Mouse (Mus musculus) B cell, adult 2 months (primary cell): Measurements from ENCODE around the gene Fam83g.
"Not testable (repeated sequence)": the region's sequence is repeated elsewhere in the genome, so short reads cannot be mapped to it uniquely, and the experiment has no call there.

Experiments used
- DNase-seq, 2 experiments: peaks; one replicate each; pipeline ENCODE4 v3.0.0; 2022

The Fam83g gene

DNA sequence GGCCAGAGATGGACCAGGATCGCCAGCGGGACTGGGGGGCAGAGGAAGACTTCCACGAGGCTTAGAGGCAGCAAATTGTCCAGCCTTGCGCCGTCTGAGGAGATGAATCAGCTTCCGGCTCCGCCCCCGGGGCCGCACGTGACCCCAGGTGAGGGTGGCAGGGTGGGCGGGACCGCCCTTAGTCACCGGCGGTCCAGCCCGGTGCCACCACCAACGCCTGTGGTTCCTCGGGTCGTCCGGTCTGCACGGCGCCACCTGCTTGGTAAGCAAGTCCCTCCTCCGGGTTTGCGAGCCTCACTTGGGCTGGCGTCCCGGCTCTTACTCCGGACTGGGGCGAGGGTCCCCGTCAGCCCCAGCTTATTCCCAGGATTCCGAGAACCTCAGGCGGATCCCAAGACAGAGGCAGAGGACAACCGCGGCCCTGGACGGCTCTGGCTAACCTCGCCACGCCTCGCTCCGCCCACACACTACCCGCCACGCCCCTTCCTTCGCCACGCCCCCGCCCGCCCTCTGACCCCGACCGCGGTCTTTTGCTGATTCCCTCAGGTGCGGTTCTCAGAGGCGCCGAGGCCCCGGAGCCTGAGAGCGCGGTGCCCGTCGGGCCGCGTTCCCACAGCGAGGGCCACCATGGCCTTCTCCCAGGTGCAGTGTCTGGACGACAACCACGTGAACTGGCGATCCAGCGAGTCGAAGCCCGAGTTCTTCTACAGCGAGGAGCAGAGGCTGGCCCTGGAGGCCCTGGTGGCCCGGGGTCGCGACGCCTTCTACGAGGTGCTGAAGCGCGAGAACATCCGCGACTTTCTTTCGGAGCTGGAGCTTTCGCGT lies at the start of gene Fam83g:
Gene Fam83g (plus strand): TSS at position 185 of the 825 bp plus-strand sequence.
- peak; percentile 89 to 93 for DNase-seq

DNA sequence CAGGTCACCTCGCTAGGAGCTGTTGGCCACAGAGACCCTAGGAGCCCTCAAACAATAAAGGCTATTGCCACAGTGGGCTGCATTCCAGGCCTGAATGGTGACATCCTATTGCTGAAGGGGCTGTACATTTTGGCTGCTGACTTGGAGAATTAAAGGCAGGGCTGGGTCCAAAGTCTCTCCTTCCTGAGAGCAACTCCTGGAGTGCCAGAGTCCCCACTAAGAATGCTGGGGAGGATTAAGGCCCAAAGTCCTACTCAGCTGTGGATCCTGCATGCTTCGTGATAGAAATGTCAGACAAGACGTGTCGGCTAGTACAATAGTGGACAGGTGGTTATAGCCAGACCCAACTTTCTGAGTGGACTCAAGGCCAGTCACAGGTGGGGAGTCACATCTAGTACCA lies 47.6 kb upstream of the Fam83g start:
- DNase-seq: not testable (repeated sequence)

DNA sequence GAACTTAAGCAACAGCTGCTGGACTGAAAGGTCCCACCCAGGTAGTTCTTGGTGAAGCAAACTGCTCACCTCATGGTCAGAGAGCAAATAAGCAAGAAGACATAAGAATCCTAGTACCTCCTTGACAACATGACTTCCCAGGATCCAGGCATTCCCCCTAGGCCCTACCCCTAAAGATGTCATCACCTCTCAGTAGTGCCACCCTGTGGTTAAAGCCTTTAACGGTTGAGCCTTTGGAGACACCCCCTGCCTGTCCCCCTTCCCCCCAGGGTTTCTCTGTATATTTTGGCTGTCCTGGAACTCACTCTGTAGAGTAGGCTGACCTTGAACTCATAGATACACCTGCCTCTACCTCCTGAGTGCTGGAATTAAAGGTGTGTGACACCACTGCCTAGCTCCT lies 46.5 kb upstream of the Fam83g start:
- peak in 1 of 2 experiments; percentile 24 for DNase-seq

DNA sequence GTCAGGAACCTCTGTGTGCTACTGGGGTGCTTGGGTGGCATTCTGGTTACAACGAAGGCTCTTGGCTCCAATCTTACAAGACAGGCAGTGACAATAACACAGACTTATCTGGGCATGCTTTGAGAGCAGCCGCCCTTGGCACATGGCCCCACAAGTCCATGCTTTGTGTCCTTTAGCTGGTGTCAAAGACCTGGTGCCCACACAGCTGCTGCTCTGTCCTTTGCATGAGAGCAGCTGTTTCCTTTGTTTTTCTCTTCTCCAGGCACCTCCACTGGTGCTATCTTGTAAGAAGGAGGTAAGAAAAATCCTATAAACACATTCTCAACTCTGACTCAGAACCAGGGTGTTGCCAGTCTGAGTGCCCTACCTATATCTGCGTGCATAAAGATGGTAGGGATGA lies 46.0 kb upstream of the Fam83g start:
- DNase-seq: no peak

DNA sequence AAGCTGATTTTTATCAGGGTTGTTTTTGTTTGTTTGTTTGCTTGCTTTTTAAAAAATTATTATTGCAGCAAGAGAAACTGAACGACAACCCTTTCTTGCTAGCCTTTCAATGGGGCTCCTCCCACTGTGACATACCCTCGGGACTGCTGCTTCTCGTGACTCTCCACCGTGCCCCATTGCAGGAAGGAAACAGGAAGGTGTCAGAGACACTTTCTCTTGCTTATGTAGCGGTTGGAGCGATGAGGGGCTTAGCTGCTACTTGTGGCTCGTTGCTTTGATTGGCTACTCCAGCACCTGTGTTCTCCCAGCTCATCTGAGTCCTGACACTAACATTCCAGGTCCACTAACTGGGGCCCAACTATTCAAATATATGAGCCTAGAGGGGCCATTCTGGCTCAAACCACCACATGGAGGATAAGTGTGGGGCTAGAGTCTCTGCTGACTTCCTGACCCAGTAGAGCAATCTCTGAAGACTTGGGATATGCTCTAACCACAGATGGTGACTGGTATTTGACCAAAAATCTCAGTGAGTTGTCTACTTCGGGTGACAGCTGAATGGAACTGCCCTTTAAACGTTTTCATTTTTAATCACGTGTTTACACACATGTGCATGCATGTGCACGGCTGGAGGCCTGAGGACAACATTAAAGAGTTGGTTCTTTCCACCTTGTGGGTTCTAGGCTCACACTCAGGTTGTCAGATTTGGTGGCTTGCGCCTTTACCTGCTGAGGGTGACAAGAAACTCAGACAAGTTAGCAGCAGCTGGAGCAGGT lies 44.9 kb upstream of the Fam83g start:
- peak; percentile 84 to 90 for DNase-seq

DNA sequence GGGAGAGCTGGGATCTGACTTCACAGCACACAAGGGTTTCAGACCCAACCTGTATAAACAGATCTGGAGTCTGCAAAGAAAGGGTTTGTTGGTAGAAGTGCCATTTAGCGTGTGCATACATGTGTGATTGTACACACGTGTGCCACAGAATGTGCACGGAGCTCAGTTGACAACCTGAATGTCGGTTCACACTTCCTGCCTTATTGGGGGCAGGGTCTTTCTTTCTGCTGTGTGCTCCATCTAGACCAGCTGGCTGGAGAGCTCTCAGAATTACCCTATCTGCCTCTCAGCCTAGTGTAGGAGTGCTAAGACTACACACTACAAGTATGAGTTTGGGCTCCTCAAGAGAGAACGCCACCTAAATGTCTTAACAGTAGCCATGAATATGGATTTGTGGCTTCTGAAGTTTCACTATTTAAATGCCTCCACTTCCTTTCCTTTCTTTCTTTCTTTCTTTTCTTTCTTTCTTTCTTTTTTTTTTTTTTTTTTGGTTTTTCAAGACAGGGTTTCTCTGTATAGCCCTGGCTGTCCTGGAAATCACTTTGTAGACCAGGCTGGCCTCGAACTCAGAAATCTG lies 44.2 kb upstream of the Fam83g start:
- DNase-seq: no peak

DNA sequence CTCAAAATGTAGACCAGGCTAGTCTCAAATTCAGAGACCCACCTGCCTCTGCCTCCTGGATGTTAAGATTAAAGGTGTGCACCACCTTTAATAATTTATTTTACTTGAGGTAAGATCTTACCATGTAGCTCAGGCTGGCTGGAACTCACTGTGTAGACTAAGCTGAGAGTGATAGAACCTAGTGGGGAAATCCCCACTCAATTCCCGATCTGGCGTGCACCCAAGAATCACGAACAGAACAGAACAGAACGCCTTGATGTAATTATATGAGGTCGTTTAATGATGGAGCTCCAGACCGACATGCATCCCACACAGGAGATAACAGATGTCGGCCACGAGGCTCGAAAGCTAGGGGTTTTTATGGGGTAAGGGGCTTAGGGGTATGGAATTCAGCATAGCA lies 43.3 kb upstream of the Fam83g start:
- not testable (repeated sequence) for DNase-seq

DNA sequence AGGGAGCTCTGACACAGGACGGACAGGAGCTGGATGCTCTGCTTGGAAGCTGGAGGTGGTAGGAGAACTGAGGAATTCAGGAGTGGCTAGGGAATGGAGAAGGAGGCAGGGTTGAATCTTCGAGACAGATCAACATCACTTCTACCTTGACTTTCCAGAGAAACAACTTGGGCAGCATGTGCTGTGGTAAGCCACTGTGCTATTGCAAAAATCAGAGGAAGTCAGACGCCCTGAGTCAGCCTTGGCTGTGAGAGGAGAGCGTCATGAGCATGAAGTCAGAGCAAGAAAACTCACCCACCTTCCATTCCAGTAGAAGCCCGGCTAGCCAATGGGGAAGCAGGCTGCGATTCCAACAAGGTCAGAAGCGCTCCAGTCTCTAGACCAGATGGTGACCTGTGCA lies 41.8 kb upstream of the Fam83g start:
- DNase-seq: no peak

DNA sequence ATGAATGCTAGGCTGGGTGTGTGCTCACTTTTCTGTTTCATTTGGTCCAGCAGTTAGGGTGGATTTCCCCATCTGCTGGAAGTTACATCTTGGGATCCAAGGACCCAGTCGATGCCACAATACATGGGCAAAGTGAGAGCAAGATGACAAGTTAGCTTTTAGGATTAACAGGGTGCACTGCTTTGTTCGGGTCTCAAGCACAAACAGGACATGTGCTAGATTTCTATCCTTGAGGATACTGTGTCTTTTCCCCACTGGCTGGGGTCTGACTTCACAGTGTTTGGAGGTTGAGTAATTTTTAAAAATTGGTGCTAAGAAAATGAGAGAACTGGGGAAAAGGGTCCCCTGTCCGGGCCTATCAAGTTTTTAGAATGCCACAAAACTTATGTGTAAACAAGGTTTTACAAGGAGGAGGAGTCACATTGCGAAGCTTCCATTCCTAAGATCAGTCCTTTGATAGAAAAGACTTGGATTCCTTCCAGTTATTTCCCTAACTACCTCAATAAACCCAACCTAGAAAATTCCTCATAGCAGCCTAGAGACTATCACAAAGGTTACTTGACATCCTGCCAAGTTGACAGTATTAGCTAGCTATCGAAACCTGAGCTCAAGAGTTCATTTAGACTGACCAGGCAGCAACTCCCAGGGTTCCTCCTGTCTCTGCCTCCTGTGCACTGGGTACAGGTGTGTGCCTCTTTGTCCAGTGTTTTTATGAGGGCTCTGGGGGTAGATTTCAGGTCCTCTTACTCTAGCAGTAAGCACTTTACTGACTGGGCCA lies 40.5 kb upstream of the Fam83g start:
- no peak for DNase-seq

DNA sequence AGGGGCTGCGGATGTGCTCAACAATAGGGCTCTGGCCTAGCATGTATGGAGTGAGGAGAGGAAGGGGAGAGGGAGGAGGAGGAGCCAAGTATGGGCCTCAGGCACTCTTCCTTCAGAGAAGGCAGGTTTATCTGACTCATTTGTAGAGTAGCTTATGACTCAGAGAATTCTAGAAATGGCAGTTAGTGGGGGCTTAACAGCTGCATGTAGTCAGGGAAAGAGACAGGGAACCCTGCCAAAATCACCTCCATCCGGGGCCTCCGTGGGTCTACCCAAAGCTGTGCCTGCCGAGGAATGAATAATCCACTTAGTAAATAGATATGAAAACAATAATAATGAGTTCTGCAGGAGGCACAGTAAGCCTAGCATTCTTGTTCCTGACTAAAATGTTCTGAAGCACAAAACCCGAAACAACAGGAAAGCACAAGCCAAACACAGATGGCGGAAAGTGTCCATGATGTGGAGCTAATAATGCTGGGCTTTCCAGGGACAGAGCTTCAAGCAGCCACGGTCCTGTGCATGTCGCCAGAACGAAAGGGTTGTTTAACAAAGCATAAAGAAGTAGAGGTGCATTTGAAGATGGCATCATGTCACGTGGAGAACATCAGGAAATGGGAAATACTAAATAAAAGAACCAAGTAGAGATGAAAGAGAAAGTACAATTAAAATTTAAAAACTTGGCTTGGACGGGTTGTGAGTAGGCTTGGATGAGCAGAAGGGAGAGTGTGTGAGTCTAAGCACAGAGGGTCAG lies 39.1 kb upstream of the Fam83g start:
- DNase-seq: no peak

DNA sequence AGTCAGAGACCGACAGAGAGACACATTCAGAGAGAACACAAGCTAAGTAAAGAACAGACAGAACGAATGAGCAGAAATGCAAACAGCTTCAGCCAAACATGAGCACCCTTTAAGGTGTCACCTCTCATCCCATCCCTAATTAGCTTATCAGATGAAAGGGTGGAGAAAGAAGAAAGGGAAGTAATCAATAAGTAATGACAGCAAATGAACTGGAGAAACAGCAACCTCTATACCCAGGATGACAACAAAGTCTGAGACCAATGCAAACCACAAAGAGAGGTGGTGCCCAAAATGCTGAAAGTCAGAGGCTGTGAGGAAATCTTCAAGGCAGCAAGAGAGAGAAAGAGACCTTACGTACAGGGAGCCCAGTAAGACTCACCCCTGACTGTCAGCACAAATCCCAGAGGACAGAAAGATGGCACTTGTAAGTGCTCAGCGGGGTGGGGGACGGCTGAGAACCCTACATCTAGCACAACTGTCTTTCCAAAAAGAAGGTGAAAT lies 38.5 kb upstream of the Fam83g start:
- DNase-seq: no peak

DNA sequence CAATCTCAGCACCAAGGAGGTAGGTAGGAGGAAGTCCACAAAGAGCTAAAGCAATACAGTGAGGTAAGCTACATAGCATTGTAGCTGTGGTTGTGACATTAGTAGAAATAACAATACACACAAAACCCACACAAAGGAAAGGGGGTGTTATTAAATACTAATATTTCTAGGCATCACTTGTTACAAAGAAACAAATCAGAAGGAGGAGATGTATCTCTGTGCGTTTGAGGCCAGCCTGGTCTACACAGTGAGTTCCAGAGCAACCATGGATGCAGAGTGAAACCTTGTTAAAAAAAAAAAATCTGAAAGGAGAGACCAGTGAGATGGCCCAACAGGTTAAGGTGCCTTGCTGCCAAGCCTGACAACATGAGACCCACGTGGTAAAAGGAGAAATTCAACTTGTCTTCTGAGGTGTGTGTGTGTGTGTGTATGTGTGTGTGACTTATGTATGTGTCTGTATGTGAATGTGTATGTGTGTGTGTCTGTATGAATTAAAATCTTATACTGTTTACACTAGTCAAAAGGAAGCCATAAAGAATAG lies 37.3 kb upstream of the Fam83g start:
- no peak for DNase-seq

DNA sequence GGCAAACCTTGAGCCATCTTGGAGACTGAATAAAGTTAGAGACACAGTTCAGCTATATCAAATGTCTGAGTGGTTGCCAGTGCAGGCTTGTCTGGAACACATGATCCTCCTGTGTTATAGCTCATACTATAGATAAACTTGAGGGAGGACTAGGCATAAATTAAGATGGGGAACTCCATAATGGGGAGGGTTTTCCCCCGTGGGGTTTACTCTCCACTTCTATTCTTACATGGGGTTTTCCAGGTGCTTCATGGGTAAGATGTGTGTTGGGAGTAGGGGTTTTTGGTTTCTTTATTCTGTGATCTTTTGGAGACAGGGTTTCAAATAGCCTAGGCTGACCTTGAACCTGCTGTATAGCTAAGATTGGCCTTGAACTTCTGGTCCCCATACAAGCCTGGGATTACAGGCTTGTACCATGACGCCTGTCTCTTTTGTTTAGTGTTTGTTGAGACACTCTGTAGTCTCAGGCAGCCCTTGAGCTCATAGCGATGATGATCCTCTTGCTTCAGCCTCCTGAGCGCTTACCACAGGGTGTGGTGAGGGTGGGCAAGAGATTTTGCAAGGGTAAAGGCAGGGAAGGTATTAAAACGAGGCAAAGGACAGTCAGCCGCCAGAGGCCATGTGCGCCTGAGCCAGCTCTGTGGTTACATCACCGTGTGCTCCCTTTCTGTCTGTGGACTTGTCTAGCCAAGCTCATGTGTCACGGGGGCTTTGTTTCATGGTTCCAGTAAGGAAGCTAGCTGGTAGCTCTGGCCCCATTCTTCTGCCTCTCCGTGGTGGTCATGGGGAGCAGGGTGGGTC lies 36.6 kb upstream of the Fam83g start:
- peak; percentile 77 to 88 for DNase-seq

DNA sequence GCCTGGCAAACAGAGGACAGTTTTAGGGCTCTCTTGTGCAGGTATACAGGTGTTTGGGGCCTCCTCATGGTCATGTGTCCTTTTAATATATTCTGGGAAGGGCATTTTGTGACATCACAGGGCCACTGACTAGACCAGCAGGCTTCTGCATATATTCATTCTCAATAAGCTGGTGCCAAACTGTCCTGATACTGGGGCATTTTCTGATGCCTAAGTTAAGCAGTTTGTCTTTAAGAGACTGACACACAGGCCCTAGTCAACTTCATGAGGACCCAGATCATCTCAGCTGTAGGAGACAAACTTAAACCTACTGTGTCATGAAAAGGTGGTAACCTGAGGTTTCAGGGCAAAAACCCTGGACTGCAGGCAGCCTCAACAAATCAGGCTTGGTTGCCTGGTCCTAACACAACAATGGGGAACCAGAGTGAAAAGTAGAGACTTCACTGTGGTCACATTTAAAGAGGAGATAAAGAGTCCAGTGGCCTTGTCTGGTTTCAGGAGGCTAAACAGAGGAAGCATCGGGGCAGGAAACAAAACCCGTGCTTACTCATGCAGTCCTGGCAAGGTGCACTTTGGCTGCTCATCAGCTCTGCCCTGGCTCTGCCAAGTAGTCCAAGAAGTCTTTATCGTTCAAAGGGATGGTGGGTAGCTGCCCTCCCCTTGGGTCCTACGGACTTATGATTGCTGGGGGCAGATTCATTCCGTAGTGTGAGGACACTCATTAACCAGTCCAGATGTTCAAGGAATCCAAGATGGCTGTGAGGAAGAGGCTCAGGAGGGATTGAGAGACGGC lies 35.7 kb upstream of the Fam83g start:
- DNase-seq: peak; percentile 55 to 56

DNA sequence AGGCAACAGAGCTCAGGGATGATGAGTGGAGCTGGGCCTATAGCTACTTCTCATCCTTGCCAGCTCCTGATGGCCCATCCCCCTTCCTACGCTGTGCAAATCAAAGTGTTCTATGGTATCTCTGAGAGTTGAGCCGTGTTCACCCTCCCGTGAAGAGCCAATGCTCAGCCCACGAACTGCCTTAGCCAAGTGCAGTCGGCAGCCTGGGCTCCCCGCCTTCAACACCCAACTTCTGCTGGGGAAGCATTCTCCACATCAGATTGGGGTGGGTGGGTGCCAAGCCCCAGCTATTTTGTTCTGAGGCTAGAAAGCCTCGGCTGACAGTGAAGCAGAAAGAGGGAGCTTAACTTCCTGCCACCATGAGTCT lies 35.2 kb upstream of the Fam83g start:
- DNase-seq: peak; percentile 53 to 55

DNA sequence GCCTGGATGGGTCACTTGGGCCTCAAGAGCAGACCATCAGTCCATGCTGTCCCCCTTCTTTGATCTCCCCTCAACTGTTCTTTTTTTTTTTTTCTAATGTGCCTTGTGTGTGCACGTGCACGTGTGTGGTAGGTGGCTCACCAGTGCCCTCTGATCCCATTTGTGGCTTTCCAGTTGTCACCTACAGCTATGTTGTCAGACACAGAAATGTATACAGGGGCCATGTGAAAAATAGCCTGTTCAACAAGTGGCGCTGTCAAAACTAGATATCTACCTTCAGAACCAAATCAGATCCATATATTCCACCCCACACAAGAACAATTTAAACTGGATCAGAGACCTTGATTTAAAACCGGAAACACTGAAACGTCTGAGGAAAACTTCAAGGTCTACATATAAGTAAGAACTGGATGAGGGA lies 34.7 kb upstream of the Fam83g start:
- no peak for DNase-seq

DNA sequence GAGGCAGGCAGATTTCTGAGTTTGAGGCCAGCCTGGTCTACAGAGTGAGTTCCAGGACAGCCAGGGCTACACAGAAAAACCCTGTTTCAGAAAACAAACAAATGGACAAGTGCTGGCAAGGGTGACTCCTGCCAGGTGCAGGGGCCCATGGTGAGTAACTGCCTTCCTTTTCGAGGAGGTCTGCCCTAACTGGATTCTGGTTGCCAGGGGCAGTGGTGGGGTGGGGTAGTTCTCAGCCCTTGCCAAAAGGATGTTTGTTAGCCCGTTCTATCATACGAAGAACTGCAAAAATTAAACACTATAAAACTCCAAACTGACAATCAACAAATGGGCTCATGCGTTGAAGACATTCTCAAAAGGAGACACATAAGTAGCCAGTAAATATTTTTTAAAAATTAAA lies 34.3 kb upstream of the Fam83g start:
- no peak for DNase-seq

DNA sequence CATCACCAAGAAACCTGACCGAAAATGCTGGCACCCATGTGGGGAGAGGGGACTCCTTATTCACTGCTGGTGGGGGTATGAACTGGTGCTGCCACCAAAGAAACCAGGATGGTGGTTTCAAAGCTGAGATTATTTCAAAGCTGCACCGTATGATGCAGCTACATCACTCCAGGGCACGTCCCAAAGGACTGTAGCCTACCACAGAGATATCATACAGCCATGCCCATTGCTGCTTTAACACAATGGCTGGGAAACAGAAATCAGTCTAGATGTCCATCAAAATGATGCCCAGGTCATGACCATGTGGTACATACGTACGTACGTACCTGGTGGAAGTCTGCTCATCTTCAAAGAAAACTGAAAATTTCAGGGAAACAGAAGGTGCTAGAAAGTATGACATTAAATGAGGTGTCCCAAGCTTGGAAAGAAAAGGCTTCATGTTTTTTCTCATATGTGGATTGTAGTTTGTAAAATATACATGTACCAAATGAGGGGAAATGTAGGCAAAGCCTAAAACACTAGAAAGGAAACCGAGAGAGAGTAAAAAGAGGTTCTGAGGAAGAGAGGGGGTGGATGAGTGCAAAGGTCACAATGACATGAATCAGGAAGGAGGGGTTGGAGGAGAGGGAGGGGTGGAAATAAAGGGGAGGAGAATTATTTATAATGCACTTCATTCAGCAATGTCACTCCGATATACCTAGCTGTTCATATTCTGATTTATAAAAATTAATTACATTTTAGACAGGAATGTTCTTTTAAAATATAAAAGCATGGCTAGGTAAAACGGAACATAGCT lies 33.2 kb upstream of the Fam83g start:
- no peak for DNase-seq

DNA sequence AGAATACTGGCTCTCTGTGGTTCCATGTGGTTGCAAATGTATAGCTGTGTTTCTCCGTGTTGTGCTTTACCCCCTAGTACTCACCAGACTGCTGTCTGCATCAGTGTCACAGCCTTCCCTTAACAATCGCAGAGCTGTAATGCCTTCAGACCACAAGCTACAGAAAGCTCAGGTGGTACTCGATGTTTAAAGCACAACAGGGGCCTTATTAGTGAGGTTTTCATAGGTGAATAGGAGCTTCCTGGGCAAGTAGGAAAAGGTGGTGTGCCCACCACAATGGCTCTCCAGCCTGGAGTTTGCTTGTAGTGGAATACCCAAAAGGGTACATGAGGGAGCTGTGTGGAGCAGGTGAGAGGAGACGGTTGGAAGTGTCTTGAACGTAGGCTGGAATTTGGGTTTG lies 31.7 kb upstream of the Fam83g start:
- no peak for DNase-seq
